Mouse (Mus musculus) inflammation-experienced regulatory T-cells, adult 6 months (primary cell): Measurements from ENCODE around the gene Ginm1. TPM values are rescaled to one million over a fixed set of nuclear protein-coding genes. Genes with fewer than 3 reads are reported as not detected.
"Not testable (repeated sequence)": the region's sequence is repeated elsewhere in the genome, so short reads cannot be mapped to it uniquely, and the experiment has no call there.

ENCODE experiments used
- ATAC-seq: one replicate; pipeline ENCODE4 v1.8.0; 2017
- polyA plus RNA-seq, 3 experiments: library from polyadenylated mRNA; unstranded; fragments of 100-300 nt; shearing (Covaris generic); gene quantifications; one replicate each; pipeline ENCODE4 v1.2.1; 2017

The Ginm1 gene
- polyA plus RNA-seq, 3 experiments from 2014 or later: 64.3 to 74.6 (median 72.9) TPM

DNA sequence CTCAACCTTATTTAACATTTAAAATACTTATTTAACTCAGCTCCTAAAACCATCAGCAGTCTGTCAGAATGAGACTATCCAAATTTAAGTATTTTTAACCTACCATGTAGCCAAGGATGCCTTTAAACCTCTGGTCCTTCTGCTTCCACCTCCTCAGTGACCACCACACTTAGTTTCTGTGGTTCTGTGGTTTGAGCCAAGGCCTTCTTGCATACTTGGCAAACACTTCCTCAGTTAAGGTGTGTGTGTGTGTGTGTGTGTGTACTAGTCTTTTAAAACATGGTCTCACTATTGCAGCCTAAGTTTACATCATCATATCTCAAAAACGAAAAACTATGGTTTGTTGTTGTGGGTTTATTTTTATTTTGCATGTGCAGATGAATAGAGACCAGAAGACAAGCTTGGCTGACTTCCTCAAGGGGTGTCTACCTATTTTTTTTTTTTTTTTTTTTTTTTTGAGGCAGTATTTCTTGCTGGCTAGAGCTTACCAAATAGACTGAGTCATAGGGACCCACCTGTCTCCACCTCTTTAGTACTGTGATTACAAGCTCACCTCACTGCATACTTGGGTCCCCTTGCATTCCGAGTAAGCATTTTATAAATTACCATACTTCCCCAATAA, 10.0 kb upstream of the Ginm1 start:
- no peak for ATAC-seq

DNA sequence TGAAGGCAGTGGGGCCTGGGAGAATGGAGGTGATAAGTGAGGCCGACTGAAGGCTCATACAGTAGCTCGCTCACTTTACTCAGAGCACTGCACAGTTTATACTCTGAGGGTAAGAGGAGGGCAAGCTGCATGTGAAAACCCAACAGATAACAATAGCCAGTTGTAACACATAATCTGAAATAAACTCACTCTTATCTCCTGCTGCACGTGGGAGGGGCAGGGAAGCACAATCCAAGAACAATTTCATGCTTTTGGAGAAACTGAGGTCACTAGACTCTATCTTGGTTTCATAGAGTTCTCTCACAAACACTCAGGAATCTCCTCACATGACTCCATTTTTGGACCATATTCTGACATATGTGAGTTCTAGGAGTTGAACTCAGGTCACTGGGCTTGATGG, 8.6 kb upstream of the Ginm1 start:
- ATAC-seq: no peak

DNA sequence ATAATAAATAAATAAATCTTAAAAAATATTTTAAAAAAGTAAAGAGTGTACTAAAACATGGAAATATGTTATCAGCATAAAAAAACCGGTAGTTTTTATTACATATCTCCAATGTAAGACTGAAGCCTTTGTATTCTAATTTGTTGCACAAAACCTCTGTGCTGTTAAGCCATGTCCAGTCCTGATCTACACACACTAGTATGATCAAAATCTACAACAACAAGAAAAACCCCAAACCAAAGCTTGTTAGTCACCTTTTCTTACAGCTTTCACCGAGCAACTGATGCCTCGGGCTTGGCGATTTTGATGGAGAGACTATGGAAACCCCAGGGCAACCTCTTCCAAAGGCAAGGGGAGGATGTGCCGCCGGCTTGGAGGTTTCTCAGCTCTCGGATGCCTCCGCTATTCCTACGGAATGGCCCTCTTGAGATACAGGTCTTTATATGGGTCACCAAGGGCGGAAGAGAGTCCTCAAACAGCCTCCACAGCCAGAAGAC, 322 bp downstream of the Ginm1 start:
- peak; percentile 70 for ATAC-seq

DNA sequence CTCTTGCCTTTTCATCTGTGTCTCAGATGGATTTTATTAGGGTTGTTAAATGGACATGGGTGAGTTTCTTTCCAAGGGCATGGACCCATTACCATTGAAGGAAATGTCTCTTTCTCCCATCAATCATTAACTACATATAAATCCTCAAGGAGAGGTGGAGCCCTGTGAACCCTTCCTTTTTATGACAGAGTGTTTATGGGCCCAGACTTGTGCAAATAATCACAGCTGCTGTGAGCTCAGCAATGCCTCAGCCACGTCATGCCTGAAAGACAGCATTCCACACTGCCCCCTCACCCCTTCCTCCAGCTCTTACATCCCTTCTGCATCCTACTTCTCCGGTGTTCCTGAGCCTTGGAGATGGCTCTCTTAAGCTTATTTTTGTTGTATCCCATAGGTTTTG, 5.3 kb downstream of the Ginm1 start:
- ATAC-seq: no peak

DNA sequence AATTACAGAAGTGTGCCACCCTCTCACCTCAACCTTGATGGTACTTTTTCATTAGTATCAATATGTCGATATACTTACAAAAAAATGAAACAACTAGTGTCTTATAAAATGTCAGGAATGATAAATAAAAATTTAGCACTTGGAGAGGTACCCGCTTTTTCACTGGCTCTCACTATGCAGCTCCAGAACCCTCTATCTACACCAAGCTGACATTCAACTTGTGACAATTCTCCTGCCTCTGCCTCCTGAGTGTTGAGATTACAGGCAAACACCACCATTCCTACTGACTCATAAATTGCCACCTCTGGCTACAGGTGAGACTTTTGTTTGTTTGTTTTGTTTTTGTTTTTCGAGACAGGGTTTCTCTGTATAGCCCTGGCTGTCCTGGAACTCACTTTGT, 11.4 kb downstream of the Ginm1 start:
- no peak for ATAC-seq

DNA sequence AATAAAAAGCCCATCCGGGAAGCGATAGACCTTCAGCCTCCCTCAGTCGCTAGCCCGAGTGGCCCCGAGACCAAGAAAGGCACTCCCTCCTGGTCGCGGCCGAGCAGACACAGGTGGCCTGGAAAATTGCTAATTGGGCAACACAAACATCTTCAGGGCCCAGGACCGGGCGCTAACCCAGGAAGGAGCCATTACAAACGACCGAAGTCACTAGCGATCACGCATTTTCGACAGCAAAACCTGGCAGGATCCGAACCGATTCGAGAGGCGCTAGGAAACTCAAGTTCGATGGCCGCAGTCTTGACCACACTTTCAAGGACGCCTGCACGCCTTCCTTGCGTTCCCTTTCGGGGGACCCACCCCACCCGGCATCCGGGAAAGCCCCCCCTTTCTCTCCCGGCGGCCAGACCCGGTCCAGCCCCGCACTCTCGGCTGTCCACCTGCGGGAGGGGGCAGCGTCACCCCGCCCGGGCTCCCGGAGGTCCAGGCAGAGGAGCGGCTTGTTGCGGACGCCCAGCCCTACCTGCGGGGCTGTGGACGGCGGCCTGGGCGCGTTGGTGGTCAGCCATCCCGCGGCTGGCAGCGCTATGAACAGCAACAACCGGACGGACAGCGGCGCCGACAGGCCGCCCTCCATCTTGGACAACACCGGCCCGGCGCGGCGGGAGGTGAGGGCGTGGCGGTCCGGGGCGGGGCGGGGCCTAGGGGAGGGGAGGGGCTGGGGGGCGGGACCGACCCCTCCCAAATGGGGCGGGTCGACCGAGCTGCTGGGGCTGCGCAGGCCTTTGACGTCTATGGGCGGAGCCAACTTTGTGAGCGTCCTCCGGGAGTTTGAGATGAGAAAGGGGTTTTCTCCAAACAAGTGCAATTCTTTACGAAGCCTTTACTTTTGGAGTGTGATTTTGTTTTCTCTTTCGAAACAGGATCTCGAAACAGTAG, 12.1 kb downstream of the Ginm1 start:
- peak; percentile 96 for ATAC-seq

DNA sequence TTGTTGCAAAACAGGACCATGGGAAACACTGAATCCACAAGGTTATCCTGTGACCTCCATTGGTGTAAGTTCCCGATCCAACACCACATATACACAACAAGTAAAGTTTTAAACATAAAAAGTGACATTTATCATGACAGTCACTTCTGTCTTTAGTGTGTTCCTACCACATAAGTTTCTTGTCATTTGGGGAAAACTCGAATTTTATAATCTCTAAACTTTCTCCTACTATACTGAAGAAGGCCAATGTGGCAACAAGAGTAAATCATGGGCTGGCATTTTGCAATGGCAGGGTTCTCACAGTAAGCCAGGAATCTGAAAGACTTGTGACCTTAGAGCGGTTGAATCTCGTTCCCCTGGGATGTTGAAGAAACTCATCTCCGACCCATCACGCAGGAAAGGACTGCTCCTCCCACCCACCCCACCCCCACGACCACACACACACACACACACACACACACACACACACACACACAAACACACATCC, 12.8 kb downstream of the Ginm1 start:
- no peak for ATAC-seq

DNA sequence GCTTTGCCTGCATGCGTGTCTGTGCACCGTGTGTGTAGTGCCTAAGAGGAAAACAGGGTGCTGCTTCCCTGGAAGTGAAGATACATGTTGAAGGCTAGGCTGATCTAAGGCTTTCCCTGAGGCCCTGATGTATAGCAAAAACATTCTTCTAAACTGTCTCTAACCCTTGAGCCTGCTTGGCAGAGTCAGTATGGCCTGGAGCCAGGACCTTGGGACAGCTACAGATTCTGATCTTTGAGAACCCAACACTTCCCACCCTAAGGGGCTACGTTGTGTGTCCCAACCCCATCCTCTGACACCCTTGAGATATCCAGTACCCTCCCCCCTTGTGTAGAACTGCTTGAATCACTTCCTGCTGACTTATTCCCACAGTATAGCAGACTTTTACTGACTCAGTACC, 14.3 kb downstream of the Ginm1 start:
- ATAC-seq: no peak

DNA sequence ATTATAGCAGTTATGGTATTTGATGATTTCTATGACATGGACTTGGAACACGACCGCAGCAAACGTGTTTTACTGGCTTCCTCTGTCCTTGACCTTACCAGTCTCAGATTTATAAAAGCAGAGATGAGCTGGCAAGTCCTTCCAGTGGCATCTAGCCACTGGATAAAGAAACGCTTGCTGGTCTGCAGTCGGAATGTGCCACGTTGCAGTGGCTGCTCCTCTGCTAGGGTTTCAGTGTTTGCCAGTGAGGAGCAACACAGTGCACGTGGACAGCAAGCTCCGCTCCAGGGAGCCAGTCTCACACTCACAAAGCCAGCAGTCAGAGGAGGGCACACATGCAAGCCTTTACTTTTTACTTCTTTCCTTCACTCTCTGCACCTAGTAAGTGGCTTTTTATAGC, 17.2 kb downstream of the Ginm1 start:
- ATAC-seq: no peak

DNA sequence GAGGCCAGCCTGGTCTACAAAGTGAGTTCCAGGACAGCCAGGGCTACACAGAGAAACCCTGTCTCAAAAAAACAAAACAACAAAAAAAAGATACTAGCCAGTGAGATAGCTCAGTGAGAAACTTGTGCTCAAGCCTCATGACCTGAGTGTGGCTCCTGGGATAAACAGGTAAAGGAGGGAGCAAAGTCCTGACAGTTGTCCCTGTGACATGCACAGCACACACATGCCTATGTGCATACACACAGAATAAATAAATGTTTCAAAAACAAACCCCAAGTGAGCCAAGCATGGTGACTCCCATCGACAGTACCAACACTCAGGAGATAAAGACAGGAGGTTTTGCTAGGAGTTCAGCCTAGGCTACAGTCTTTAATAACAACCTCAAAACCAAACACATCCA, 19.9 kb downstream of the Ginm1 start:
- ATAC-seq: no peak

DNA sequence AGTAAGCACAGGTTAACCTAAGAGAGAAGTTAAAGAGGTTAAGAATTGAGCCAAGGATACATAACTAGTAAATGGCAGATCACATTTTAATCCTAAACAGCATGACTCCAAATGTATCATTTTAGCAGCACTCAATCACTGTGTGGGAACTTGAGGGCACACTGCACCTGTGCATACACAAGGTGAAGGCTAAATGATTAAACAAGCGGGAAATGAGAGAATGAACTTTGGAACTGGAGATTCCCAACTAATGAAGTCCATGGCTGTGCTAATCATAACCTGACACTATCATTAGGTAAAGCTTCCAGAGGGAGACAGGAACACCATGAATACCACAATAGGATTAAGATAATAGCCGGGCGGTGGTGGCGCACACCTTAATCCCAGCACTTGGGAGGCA, 20.3 kb downstream of the Ginm1 start:
- ATAC-seq: no peak

DNA sequence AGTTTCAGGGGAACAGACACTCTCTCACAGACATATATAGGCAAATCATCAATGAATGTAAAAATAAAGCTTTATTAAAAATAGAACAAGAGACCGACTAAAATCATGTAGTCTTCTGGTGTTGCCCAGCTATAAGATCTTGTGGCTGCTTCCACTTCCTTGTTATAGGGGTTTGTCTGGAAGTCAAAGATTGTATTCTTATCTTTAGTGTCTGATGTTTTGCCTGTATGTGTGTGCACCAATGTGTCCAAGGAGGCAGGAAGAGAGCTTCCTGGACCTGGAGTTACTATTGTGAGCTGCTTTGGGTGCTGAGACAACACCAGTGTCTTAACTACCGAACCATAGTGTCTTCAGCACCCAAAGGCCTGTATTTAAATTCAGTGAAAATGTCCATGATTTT, 35.1 kb downstream of the Ginm1 start:
- ATAC-seq: no peak

DNA sequence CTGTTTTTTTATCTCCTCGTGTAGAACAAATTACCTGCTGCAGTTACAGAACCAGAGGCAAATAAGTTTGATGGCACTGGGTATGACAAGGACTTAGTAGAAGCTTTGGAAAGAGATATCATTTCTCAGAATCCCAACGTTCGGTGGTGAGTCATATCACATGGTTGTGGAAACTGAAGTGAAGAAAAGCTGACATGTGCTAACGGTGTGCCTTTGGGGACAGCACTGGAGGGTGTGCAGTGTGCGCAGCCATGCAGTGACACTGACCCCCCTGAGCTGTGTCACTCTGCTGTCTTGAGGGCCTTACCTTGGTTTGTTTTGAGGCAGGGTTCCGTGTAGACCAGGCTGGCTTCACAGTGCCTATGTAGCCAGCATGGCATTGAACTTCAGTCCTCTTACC, 43.9 kb downstream of the Ginm1 start:
- ATAC-seq: no peak

DNA sequence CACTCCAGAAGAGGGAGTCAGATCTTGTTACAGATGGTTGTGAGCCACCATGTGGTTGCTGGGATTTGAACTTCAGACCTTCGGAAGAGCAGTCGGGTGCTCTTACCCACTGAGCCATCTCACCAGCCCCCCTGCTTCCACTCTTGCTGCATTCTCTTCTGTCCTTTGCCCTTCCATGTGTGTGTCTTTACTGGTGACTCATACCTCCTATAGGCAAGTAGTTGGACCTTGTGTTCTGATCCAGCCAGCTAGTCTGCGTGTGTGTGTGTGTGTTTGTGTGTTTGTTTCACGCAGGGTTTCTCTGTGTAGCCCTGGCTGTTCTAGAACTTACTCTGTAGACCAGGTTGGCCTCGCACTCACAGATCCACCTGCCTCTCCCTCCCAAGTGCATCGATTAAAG, 47.1 kb downstream of the Ginm1 start:
- ATAC-seq: not testable (repeated sequence)

DNA sequence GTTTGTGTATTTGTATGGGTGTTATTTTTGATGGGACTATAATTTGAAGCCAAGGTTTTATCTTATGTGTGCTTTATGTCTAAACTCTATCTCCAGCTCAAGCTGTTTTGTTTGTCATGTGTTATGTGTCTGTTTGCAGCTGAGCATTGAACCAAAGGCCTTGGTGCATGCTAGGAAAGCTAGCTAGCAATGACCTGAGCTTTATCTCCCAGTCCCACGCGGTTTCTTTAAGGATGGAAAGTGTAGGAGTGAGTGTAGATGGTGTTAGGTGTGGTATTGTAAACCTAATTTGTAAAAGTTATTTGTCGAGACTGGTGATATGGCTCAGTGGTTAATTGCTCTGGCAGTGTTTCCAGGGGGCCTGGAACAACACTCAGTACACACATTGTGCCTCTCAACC, 54.7 kb downstream of the Ginm1 start:
- ATAC-seq: no peak

DNA sequence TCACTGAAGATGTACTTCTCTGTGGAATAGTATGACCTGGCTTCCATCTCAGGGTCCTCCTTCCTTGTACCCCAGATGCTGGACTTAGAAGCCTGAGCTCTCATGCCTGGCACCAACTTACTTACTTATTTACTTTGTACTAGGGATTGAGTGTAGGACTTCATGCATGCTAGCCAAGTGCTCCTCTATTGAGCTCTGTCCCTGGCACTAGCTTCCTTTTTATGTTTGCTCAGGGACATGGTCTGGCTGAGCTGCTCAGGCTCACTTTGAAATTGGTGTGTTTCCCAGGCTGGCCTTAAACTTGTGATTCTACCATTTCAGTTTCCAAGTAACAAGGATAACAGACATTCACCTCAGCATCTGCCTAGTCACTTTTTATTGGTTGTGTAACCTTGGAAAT, 55.5 kb downstream of the Ginm1 start:
- no peak for ATAC-seq

DNA sequence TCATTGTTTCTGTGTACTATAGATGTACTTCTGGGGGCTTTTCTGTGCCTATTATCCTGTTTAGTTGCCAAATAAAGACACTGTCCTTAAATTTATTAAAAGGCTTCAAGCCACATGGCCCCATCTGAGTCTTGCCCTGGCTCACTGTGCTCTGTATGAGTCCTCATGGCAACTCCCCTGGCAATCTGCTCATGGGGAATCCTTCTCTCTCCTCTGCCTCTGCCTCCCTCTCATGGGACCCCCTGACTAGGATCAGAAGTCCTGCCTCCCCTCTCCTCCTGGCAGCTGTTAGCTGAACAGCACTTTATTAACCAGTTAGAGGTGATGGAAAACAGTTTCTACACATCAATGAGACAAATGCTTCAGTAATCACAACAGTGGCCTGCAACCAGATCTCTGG, 61.0 kb downstream of the Ginm1 start:
- ATAC-seq: no peak

DNA sequence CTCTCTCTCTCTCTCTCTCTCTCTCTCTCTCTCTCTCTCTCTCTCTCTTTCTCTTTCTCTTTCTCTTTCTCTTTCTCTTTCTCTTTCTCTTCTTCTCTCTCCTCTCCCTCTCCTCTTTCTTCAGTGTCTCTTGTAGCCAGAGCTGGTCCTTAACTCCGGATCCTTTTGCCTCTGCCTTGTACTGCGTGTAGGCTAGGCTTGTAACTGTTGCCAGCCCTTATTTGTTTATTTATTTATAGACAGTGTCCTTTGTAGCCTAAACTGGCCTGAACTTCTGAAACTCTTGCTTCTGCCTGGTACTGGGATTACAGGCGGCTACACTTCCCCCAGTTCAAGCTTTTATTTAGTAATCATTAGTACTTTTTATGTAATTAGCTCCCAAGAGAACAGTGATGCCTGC, 65.6 kb downstream of the Ginm1 start:
- ATAC-seq: no peak

DNA sequence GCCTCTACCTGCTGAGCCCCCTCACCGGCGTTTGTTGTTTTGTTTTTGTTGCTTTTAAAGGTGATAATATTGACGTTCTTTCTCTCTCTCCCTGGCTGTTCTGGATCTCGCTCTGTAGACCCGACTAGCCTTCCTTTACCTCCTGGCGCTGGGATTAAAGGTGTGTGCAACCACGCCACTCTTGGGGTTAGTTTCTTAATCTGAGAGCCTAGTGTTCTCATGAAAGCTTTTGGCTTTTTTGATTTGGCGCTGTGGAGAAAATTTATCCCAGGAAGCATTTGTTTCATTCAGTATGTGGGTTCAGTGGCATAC, 66.2 kb downstream of the Ginm1 start:
- no peak for ATAC-seq

DNA sequence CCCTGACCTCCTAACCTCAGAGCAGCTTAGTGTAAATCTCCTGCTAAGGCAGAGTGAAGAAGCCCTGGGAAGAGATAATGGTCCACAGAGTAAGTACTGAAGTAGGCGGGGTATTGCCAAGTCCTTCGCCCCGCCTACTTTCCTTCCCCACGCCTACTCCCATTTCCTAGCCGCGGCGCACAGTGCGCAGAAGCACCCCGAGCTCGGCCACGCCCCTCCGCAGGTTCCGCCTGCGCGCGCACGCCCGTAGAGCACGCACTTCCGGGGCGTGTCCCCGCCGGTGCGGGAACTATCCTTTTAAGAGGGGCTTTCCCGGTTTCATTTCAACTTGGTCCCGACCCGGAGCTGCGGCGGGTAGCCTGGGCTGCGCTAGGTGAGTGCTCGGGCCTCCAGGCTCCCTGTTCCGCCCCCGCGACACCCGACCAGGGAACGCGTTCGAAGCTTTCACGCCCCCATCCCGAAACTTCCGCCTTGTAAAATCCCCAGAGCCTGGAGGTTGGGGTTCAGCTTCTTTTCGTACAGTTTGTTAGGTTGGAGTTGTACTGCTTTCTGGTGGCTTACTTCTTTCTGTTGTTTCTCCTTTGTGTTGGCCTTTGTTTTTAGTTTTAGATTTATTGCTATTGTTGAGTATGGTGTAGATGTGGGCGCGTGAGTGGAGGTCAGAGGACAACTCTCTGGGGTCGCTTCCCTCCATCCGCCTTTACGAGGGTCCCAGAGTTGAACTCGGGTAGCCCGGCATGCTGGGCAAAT, 66.7 kb downstream of the Ginm1 start, which contains the start of gene Katna1:
TSS of gene Katna1 (plus strand) at position 250 of the 750 bp plus-strand sequence.
- ATAC-seq: peak; percentile 91
